Mouse (Mus musculus): ENCODE results near the gene Meis1. TPM values are rescaled to one million over a fixed set of nuclear protein-coding genes. Genes with fewer than 3 reads are reported as not detected.
A peak's percentile ranks its signal among the peaks of the same experiment; 100 is the strongest.

Gene Meis1
- polyA plus RNA-seq, 1 experiment from 2014 or later = 119 TPM

- no peak for DNase-seq (ENCODE audit: low spot score)
- no peaks in the 10 kb centered on the region for H3K9me3 ChIP-seq (replicated peaks)
- H3K4me3 ChIP-seq = peak overlapping the region; percentile 54
- 0% methylated on average over 1 of the region's 1 CpGs for WGBS
- H3K27me3 ChIP-seq (ENCODE audit: low read depth, poor library complexity, severe bottlenecking) = peaks cover 40% of the 10 kb centered on the region
- peak overlapping the region; percentile 70 for H3K27ac ChIP-seq
- peaks cover 69% of the 10 kb centered on the region for H3K4me1 ChIP-seq
- H3K36me3 ChIP-seq = peaks cover 8% of the 10 kb centered on the region
These were observed 139.3 kb downstream of the Meis1 start for GRCm38 (mm10) chr11:18879456-18879818.

GRCm38 (mm10) chr11:18878748-18879455 is 139.9 kb downstream of the Meis1 start:
- Histone ChIP-seq H3K4me3 (peak overlapping the region; percentile 54), H3K9me3 (replicated peaks) (no peaks in the 10 kb centered on the region), H3K4me1 (peaks cover 69% of the 10 kb centered on the region), H3K36me3 (peaks cover 8% of the 10 kb centered on the region), H3K27me3 (ENCODE audit: low read depth, poor library complexity, severe bottlenecking) (peaks cover 46% of the 10 kb centered on the region), H3K27ac (peak overlapping the region; percentile 86)
- DNase-seq (ENCODE audit: low spot score) = peak; percentile 49
- under 1% methylated on average over 13 of the region's 13 CpGs for WGBS

- under 1% methylated on average over 18 of the region's 18 CpGs for WGBS
- DNase-seq (ENCODE audit: low spot score) = no peak
- Histone ChIP-seq H3K27ac (peak overlapping the region; percentile 86), H3K4me3 (peak overlapping the region; percentile 54), H3K9me3 (replicated peaks) (no peaks in the 10 kb centered on the region), H3K4me1 (peaks cover 67% of the 10 kb centered on the region), H3K27me3 (ENCODE audit: low read depth, poor library complexity, severe bottlenecking) (peaks cover 52% of the 10 kb centered on the region), H3K36me3 (peaks cover 8% of the 10 kb centered on the region)
These were observed 140.8 kb downstream of the Meis1 start for GRCm38 (mm10) chr11:18878016-18878415.

GRCm38 (mm10) chr11:18877626-18878011 is 141.2 kb downstream of the Meis1 start:
- H3K4me1 ChIP-seq = peaks cover 63% of the 10 kb centered on the region
- under 1% methylated on average over 24 of the region's 27 CpGs for WGBS
- H3K27me3 ChIP-seq (ENCODE audit: low read depth, poor library complexity, severe bottlenecking) = peaks cover 52% of the 10 kb centered on the region
- H3K9me3 ChIP-seq (replicated peaks) = no peaks in the 10 kb centered on the region
- H3K27ac ChIP-seq = peak overlapping the region; percentile 86
- H3K36me3 ChIP-seq = peaks cover 8% of the 10 kb centered on the region
- H3K4me3 ChIP-seq = peak overlapping the region; percentile 54
- DNase-seq (ENCODE audit: low spot score) = peak; percentile 89

GRCm38 (mm10) chr11:18876886-18877625 is 141.7 kb downstream of the Meis1 start:
- peaks cover 8% of the 10 kb centered on the region for H3K36me3 ChIP-seq
- peak overlapping the region; percentile 54 for H3K4me3 ChIP-seq
- peaks cover 63% of the 10 kb centered on the region for H3K4me1 ChIP-seq
- peak overlapping the region; percentile 86 for H3K27ac ChIP-seq
- WGBS = 1% methylated on average over 40 of the region's 40 CpGs
- H3K9me3 ChIP-seq (replicated peaks) = no peaks in the 10 kb centered on the region
- peak; percentile 73 for DNase-seq (ENCODE audit: low spot score)
- peaks cover 50% of the 10 kb centered on the region for H3K27me3 ChIP-seq (ENCODE audit: low read depth, poor library complexity, severe bottlenecking)

- Histone ChIP-seq H3K9me3 (replicated peaks) (no peaks in the 10 kb centered on the region), H3K27me3 (ENCODE audit: low read depth, poor library complexity, severe bottlenecking) (peaks cover 50% of the 10 kb centered on the region), H3K27ac (peak overlapping the region; percentile 86), H3K4me3 (peak overlapping the region; percentile 54), H3K4me1 (peaks cover 69% of the 10 kb centered on the region), H3K36me3 (no peaks in the 10 kb centered on the region)
- 6% methylated on average over 27 of the region's 27 CpGs for WGBS
- DNase-seq (ENCODE audit: low spot score) = peak; percentile 62
These were observed 142.6 kb downstream of the Meis1 start for GRCm38 (mm10) chr11:18875911-18876885.

GRCm38 (mm10) chr11:18875001-18875902 is 143.5 kb downstream of the Meis1 start:
- DNase-seq (ENCODE audit: low spot score) = peak; percentile 58
- Histone ChIP-seq H3K27me3 (ENCODE audit: low read depth, poor library complexity, severe bottlenecking) (peaks cover 59% of the 10 kb centered on the region), H3K36me3 (no peaks in the 10 kb centered on the region), H3K4me1 (peaks cover 78% of the 10 kb centered on the region), H3K4me3 (peak overlapping the region; percentile 54), H3K27ac (peak overlapping the region; percentile 79), H3K9me3 (replicated peaks) (no peaks in the 10 kb centered on the region)
- WGBS = under 1% methylated on average over 27 of the region's 27 CpGs

- Histone ChIP-seq H3K9me3 (replicated peaks) (no peaks in the 10 kb centered on the region), H3K36me3 (no peaks in the 10 kb centered on the region), H3K27ac (peak overlapping the region; percentile 79), H3K4me1 (peaks cover 81% of the 10 kb centered on the region), H3K27me3 (ENCODE audit: low read depth, poor library complexity, severe bottlenecking) (peaks cover 68% of the 10 kb centered on the region), H3K4me3 (peak overlapping the region; percentile 54)
- under 1% methylated on average over 18 of the region's 18 CpGs for WGBS
- DNase-seq (ENCODE audit: low spot score) = peak; percentile 39
These were observed 144.3 kb downstream of the Meis1 start for GRCm38 (mm10) chr11:18874278-18875000.

- Histone ChIP-seq H3K4me1 (peaks cover 77% of the 10 kb centered on the region), H3K4me3 (peak overlapping the region; percentile 54), H3K9me3 (replicated peaks) (no peaks in the 10 kb centered on the region), H3K27me3 (ENCODE audit: low read depth, poor library complexity, severe bottlenecking) (peaks cover 71% of the 10 kb centered on the region), H3K36me3 (no peaks in the 10 kb centered on the region), H3K27ac (peak overlapping the region; percentile 79)
- no peak for DNase-seq (ENCODE audit: low spot score)
- WGBS = 2% methylated on average over 9 of the region's 9 CpGs
These were observed 145.1 kb downstream of the Meis1 start for GRCm38 (mm10) chr11:18873451-18874277.

GRCm38 (mm10) chr11:18872793-18873192 is 146.0 kb downstream of the Meis1 start:
- 9% methylated on average over 3 of the region's 3 CpGs for WGBS

More at GRCm38 (mm10) chr11:18872793-18873192, 146.0 kb downstream of the Meis1 start:
- H3K27me3 ChIP-seq (ENCODE audit: low read depth, poor library complexity, severe bottlenecking) = peaks cover 71% of the 10 kb centered on the region
- H3K9me3 ChIP-seq (replicated peaks) = no peaks in the 10 kb centered on the region
- peaks cover 75% of the 10 kb centered on the region for H3K4me1 ChIP-seq
- DNase-seq (ENCODE audit: low spot score) = no peak
- H3K27ac ChIP-seq = peak overlapping the region; percentile 91; the same call in 1 of the 2 replicates
- no peaks in the 10 kb centered on the region for H3K36me3 ChIP-seq
- H3K4me3 ChIP-seq = peak overlapping the region; percentile 58; the same call in 1 of the 2 replicates

All from limb, embryonic 10.5 days (tissue).